Mouse (Mus musculus): ENCODE measurements around the gene Esr2.
"Not testable (repeated sequence)": the region's sequence is repeated elsewhere in the genome, so short reads cannot be mapped to it uniquely, and the experiment has no call there.

Gene Esr2

GRCm38 (mm10) chr12:76152389-76152788 lies 24.7 kb downstream of the Esr2 start:
- not testable (repeated sequence) for DNase-seq (ENCODE audit: low spot score in 2 of 2)

GRCm38 (mm10) chr12:76136701-76137100 lies 40.4 kb downstream of the Esr2 start:
- DNase-seq (ENCODE audit: low spot score in 2 of 2) = no peak

DNA sequence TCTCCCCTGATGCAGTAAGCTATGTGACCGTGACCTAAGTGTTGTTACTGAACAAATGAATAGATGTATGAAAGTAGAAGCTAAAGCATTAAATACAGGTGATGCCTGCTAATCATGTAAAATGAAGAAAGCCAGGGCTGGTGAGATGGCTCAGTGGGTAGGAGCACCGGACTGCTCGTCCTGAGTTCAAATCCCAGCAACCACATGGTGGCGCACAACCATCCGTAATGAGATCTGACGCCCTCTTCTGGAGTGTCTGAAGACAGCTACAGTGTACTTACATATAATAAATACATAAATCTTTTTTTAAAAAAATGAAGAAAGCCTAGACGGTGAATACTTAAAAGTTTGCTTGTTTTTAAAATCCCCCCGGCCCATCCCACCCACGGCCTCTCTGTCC lies 44.0 kb downstream of the Esr2 start:
- DNase-seq (ENCODE audit: low spot score in 2 of 2) = not testable (repeated sequence)

GRCm38 (mm10) chr12:76132591-76132990 lies 44.5 kb downstream of the Esr2 start:
- no peak for DNase-seq (ENCODE audit: low spot score in 2 of 2)

DNA sequence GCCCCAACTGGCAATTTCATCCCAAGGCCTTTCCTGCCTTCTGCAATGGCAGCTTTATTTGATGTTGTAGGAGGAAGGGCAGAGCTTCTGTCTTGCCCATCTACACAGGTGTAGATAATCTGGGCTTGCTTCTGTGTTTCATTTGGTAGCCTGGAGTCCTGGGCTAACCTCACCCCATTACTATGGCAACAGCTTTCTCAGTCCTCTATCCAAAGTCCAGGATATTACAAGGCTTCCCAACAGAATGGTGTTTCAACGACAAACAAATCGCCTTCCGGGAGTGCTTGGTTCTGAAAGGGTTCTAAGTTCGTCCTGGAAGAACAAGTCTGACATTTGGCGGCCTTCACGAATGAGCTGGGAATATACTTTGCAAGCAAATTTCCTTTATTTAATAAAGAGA lies 46.2 kb downstream of the Esr2 start:
- DNase-seq (ENCODE audit: low spot score in 2 of 2) = no peak

DNA sequence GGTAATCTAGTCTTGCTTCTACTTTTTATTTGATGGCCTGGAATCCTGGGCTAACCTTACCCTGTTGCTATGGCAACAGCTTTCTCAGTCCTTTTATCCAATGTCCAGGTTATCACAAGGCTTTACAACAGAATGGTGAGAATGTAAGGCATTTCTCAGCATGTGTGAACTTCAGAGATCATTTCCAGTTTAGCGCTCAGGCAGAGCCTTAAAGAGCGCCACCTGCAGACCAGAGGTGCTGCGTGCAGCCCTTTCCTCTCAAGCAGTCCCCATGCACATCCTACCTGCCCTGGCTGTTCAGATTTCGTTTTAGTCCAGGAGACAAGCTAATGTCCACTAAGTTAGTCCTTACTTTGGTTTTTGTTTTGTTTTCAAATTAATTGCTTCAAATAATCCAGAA lies 46.8 kb downstream of the Esr2 start:
- DNase-seq (ENCODE audit: low spot score in 2 of 2) = peak in 1 of 2 experiments; percentile 57

- no peak for DNase-seq (ENCODE audit: low spot score in 2 of 2)
These were observed 48.2 kb downstream of the Esr2 start for GRCm38 (mm10) chr12:76128831-76129230.

- DNase-seq (ENCODE audit: low spot score in 2 of 2) = no peak
These were observed 48.8 kb downstream of the Esr2 start for GRCm38 (mm10) chr12:76128306-76128705.

GRCm38 (mm10) chr12:76123223-76123622 lies 53.8 kb downstream of the Esr2 start:
- DNase-seq (ENCODE audit: low spot score in 2 of 2) = no peak

DNA sequence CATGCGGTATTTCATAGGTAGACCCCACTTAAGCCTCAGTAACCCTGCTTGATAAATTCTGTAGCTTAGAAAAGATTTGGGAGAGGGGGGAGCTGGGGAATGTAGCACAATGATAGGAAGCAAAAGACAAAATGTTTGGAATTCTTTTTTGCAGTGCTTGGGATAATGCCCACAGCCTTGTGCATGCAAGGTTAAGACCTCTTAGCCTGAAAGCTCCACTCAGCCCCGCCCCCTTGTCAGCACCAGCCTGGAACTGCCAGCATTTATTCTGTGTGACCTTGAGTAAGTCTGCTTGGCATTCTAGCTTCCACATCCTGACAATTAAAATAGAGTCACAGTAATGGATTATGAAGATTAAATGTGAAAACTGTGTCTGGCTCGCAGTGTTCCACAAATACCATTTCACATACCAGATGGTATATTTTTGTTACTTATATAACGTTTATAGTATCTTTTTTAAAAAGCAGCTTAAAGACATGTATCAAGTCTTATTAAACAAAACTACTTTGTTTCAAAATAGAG lies 59.4 kb downstream of the Esr2 start:
- DNase-seq (ENCODE audit: low spot score in 2 of 2) = no peak

- DNase-seq (ENCODE audit: low spot score in 2 of 2) = no peak
These were observed 60.5 kb downstream of the Esr2 start for GRCm38 (mm10) chr12:76116577-76116976.

GRCm38 (mm10) chr12:76111046-76111445 lies 66.0 kb downstream of the Esr2 start:
- DNase-seq (ENCODE audit: low spot score in 2 of 2) = no peak

DNA sequence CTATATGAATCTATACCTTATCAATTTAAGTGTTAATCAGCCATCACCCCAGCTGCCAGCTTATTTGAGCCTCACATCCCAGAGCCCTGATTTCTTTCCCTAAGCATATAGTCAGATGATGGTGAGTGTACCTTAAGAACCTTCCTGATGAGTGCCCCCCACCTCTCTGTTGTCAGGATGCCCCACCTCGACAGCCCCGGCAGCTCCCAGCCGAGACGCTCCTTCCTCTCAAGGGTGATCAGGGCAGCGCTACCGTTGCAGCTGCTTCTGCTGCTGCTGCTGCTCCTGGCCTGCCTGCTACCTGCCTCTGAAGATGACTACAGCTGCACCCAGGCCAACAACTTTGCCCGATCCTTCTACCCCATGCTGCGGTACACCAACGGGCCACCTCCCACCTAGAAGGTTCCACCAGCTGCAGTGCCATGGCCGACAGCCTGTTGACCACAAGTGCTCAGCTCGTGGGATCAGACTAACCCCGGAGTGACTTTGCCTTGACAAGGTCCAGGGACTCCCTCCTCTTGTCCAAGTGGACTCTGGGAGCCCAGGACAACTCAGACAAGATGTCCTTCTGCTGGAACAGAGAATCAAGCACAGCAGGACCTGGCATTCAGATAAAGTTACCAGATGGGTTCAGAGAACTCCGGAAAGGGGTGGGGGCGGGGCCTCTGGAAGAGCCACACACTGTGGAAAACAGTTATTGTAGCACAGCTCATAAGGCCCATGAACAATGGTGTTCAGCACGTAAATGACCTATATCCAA lies 67.2 kb downstream of the Esr2 start:
- DNase-seq (ENCODE audit: low spot score in 2 of 2) = no peak

DNA sequence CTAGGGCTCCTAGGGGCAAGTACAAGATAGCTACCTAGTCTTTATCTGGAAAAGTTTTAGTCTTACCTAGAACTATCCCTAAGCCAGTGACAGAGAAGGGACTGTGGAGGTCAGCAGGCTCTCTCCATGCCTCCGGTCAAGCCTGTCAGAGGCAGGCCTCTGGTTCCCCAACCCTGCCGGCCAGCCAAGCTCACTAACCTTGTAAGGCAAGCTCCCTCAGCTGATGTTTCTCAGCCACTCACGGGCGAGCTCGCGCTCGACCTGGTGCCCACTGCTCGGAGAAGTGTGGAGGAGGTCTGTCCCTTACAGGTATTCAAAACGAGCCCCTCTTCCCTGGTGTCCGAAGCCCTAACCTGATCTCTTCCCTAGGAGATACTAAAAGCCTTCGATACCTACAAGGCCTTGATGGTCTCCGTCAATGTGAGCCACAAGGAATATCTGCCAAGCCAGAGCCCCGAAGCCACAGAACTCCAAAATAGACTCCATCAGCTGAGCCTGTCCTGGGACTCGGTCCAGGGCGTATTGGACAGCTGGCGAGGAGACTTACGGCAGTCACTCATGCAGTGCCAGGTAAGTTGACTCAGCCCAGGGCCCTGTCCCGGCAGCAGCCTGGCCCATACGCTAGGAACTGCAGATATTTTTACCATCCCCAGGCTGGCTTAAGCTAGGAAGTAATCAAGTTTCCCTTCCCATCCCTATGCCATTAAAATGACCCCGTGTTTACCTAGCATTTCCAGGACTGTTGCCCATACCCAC lies 72.3 kb downstream of the Esr2 start:
- no peak for DNase-seq (ENCODE audit: low spot score in 2 of 2)

DNA sequence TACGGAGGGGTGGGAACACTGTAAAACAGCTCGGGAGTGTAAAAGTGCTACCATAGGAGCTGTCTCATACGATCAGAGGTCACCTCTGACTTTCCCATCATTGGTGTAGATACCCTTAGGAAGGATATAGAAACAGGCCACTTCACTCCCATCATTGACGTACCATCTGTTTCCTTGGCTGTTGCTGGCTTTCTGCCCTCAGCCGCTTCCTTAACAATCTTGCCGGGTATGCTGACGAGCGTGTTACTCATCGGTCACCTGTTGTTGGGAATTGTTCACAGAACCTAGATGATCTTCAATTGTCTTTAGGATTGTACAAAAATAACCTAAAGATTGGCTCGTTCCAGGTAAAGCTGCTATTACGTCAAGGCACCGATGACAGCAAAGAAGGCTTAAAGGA lies 74.4 kb downstream of the Esr2 start:
- DNase-seq (ENCODE audit: low spot score in 2 of 2) = no peak

DNA sequence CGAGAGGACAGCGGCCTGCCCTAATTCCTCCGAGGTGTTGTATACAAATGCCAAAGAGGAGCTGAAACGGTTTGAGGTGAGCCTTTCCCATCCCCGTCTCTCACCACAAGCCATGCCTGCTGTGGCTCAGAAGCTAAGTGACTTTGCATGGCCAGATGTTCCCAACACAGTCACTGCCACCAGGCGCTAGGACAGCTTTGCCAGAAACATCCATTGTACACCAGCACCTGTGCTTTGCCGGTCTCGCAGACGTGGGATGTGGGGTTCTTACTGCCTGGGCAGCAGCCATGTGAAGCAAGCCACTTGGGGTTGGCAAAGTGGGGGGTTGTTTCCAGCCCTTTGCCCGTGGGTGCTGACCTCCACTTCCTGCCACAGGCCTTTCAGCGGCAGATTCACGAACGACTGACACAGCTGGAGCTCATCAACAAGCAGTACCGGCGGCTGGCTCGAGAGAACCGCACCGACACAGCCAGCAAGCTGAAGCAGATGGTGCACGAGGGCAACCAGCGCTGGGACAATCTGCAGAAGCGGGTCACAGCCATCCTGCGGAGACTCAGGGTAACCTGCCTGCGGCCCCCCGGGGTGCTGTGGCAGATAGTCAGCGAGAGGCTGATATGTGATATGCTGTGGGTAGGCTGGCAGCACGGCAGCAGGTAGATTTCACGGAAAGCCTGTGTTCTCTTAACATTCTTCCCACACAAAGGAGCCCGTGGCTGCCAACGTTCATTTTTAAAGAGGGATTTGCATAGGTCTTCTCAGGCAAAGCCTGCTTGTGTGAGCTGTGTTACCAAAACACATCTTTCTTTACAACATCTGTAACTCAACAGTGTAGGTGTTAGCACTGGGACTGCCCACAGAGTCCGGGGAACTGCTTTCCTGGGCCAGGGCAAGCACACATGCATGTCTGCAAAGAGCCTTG lies 81.7 kb downstream of the Esr2 start:
- DNase-seq (ENCODE audit: low spot score in 2 of 2) = no peak

DNA sequence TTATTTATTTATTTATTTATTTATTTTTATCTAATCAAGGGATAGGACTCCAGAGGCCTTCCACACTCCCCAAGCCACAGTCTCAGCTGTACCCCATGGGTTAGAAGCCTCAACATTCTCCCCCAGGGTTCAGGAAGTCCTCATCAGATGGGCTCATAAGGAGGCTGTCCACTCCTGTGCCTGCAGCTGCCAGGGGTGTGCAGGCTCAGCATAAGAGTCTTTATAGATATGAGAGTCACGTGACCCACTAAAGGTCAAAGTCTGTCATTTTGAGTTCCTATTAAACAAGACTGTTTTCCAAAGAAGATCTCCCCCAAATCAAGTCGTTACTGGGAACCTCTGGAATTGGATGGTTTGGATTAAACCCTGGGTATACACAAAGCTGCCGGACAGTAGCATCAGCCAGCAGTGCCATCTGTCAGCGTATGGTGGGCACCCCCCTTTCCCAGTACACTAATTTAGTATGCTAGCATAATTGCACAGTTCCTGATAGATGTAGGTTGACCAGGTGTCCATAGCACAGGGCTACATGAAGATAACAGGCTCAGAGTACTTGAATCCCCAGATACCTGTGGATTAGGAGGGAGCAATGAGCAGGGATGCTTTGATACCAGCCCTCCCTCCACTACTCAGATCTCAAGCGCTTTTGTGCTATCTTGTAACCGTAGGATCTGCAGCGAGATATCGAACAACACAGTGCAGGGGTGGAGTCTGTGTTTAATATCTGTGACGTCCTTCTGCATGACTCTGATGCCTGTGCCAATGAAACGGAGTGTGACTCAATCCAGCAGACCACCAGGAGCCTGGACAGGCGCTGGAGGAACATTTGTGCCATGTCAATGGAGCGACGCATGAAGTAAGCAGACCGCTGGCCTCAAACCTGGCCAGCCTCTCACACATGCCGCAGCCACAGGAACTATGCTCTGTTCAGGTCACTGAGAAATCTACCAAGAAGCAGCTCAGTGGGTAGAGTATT lies 83.2 kb downstream of the Esr2 start:
- DNase-seq (ENCODE audit: low spot score in 2 of 2) = no peak

GRCm38 (mm10) chr12:76092789-76093466 lies 84.1 kb downstream of the Esr2 start:
- DNase-seq (ENCODE audit: low spot score in 2 of 2) = no peak

DNA sequence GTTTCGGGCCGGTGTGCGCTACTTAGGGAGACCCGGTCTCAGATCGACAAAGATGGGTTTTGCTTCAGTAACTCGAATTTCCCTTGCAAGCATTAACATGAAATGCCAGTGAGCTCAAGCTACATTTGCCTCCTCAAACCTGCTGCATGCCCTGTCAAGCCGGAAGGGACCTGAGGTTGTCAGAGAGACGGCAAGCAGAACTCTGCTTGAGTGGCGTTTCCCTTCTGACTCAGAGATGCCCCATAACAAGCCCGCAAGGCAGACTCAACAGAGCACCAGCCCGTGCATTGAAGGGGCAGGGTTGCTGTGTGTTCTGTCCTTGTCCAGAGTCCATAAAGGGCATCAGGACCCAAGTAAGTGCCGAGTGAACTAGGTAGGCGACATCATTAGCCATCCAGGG lies 90.0 kb downstream of the Esr2 start:
- peak in 1 of 2 experiments; percentile 26 for DNase-seq (ENCODE audit: low spot score in 2 of 2)
